Mouse (Mus musculus): ENCODE measurements around the gene Palld. TPM values are rescaled to one million over a fixed set of nuclear protein-coding genes. Genes with fewer than 3 reads are reported as not detected.

The Palld gene
- polyA plus RNA-seq, 1 experiment: 26.5 TPM

DNA sequence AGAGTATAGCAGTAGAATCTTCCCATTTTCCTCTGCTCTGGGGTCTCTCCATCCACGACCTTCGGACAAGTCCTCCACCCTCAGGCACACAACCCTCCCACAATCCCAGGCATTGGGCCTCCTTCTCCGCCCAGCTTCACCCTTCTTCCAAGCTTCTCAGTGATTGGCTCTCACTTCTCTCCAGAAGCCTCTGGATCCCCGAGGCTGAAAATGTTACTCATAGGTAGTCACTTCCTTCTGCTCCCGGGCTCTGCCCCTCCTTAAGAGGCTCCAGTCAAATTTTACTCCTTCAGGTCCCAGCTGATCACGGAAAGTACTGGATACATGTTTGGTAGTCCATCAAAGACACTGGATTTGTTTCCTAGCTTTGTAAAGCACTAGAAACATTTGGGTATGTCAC, 323.7 kb downstream of the Palld start:
- WGBS: 73% methylated on average over 6 of the region's 6 CpGs
- no peak for DNase-seq (ENCODE audit: low read depth, low spot score)

DNA sequence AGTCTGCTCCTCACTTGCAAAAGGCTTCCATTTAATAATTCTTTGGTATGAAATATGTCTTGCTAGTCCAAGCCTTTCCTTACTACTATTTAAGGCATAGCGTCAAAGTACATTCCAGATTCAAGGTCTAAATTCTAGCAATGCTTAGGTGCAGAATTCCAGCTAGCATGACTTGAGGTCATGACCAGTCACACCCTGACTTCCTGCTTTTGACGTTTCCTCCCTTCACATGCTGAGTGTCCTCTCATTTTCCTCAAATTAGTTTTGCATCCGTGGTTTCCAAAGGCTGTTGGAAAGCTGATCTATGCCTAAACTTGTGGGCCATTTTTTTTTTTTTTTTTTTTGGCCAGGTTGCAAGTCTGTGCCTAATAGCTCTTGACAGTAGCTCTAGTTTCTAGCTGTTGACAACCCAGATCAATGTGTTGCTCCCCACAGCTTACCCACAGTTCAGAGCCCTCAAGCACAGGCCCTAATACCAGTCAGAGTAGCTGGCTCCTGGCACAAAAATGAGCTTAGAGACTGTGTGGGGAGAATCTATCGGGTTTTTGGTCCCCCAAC, 327.3 kb downstream of the Palld start:
- no peak for DNase-seq (ENCODE audit: low read depth, low spot score)
- 65% methylated on average over 4 of the region's 4 CpGs for WGBS

DNA sequence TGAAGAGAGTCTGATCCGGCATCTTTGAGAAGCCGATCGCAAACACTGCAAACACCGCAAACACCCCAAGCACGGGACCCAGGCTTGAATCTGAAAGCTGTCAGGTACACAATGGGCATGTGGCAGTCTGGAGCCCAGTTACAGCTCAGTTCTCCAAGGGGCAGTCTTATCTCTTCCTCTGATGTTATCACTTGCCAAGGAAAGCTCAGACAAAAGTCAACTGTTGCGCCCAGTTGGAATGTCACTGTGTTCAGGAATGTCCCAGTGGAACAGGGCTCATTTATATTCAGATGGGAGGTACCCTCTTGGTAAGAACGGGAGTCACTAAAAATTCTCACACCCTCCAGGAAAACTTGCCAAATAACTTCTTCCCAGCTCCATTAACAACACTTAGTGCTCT, 328.0 kb downstream of the Palld start:
- no peak for DNase-seq (ENCODE audit: low read depth, low spot score)
- WGBS: 81% methylated on average over 7 of the region's 7 CpGs

DNA sequence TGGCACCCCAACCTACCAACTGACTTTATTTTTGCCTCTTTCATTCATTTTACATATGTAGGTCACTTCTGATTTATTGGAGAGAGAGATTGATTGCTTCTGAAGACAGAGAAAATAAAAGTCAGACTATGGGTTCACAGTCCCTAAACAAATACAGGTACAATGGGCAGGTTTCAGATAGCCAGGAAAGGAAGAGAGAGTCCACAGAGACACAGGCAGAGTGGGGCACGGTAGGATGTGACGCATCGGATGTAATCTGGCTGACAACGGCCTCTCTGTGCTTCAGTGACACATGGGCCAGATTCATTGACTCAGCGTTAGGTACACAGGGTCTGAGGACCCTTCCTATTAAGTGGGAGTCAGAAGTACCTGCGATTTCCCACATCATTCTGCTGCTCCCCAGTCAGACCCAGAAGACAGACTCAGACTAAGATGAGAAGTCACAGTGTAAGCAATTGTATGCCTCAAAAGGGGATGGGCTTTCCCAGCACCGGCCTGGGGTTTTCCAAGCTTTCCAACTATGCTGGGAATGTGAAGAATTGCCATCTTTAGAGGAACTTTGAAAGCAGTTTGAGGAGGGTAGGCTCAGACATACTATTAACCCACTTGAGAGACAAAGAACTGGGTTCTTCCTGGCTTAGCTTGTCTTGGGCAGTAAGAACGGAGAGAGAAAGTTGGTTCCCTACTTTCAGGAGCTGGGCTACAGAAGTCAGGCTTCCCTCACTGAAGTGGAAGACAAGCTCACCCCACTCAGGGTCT, 329.1 kb downstream of the Palld start:
- WGBS: 76% methylated on average over 8 of the region's 8 CpGs
- DNase-seq (ENCODE audit: low read depth, low spot score): no peak

DNA sequence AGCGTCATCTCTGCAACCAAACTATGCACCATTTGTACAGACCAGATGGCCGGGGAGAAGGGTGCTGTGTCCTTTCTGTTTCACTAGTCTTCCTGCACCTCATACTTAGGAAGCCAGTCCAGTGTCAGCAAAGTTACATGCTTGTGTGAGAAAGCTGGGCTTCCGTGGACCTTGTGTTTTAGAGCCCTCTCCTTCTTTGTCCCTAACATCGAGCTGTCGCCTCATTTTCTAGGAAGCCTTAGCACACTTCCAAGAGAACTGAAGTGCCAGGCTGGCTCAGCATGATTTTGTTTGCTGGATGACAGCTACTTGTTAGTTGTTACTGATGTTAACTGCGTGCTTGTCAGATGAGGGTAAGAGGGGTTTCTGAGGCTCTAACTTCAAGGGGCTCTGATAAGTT, 329.8 kb downstream of the Palld start:
- 82% methylated on average over 6 of the region's 6 CpGs for WGBS
- DNase-seq (ENCODE audit: low read depth, low spot score): no peak

DNA sequence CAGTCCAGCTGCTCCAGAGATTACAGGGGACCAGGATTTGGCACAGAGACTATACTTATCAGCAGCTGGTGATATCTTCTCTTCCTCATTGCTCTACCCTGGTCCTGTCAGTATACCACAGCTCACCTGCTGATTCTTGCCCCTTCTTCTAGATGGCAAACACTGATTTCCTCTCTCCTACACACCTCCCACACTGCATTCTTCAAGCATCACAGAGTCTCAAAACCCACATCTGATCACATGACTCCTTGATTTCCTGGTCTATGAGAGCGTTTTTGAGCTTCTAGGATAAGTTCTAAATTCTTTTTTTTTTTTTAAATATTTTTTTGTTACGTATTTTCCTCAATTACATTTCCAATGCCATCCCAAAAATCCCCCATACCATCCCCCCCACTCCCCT, 331.9 kb downstream of the Palld start:
- WGBS: 75% methylated on average over 2 of the region's 2 CpGs
- DNase-seq (ENCODE audit: low read depth, low spot score): no peak

DNA sequence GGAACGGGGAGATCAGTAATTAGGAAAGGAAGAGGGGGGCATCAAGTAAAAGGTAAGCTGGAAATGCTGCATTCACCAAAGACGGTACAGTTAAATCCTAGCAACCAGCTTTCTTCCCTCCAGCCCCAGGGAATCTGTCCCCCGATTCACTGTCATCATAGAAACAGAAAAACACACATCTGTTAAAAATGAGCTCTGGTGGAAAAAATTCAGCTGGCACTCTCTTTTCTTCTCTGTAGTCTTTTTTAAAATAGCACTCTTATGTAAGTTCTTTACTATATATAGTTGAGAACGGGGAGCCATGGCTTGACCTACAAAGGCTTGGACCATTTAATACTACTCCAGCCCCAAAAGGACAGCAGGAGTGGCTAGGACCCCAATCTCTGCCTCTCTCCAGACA, 332.8 kb downstream of the Palld start:
- no peak for DNase-seq (ENCODE audit: low read depth, low spot score)
- 73% methylated on average over 4 of the region's 4 CpGs for WGBS

DNA sequence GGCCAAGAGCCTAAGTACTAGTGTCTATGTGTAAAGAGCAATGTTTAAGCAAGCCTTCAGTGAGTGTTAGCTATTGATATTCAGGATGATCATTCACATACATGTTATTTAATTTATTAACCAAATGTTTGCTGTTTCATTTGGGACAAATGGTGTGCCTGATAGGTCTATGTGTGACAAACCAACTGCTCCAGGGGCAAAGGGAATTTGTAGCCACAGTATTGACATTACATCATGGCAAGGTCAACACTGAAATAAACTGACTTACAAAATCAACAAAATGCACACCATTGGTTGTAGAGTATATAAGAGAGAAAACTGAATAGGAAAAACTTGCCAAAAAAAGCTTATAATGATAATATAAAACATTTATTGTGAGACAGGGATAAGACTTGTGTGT, 333.3 kb downstream of the Palld start:
- no peak for DNase-seq (ENCODE audit: low read depth, low spot score)

DNA sequence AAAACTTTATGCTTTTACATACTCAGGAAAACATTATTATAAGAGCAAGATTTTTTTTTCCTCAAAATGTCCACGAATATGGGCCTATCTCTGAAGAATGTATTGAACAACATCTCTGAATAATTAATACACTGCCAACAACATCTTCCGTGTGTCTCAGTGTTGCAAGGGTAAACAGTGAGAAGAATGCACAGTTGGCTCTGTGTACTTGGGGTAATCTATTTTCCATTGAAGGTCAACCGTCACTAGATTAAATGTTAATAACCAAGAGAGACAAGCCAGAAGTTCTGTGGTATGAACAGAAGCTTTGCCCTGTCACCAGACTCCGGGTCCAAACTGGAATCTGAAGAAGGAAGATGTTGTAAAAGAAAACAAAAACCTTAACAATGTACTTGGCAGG, 339.1 kb downstream of the Palld start:
- 60% methylated on average over 4 of the region's 4 CpGs for WGBS
- no peak for DNase-seq (ENCODE audit: low read depth, low spot score)

DNA sequence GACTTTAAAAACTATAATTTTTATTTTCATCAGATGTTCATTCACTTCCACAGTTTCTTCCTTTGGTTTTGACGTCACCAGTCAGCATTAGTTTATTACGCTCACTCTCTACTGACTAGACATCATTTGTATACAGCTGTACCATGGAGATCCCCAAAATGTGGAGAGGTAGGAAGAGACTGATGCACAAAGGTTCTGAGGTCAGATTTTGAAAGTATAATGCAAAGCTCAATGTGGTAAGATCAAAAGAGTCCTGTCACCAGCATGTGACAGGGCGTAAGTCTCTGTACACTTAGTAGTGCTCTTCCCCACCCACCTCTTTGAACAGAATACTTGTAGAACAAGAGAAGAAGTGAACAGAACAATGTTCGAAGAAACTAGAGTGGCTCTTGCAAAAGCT, 339.9 kb downstream of the Palld start:
- 82% methylated on average over 4 of the region's 4 CpGs for WGBS
- no peak for DNase-seq (ENCODE audit: low read depth, low spot score)

DNA sequence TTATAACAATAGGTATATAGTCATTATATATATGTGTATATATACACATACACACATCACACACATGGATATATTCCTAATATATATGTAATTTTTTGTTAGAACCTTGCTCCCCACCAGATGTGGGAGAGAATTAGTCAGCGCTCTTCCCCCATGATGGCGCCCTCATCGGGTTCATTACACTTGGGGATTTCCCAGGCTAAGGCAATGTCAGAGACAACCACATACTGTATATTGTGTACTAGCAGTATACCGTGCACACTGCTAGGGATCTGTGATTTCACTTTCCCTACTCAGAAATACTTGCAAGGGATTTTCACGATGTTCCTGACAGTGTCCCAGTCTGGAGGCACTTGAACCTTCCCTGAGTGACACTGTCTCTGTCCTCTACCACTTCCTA, 341.3 kb downstream of the Palld start:
- 95% methylated on average over 5 of the region's 5 CpGs for WGBS
- DNase-seq (ENCODE audit: low read depth, low spot score): no peak

DNA sequence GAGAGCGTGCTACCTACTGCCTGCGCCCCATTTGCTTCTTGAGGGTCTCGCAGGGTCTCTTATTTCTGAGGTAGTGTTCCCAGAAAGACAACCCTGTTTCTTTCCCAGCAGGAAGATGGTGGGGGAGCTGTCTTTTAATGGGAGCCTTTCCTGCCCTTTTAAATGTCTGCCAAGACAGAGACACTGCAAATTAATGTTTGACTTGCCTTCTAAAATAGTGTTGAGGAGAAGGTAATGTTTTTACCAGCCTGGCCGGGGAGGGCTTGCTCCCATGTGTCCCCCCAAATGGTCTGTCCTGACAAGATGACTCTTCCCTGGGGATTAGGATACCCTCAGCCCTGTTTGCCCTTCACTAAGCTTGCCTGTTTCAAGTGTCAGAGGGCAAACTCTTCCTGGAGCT, 342.5 kb downstream of the Palld start:
- 95% methylated on average over 4 of the region's 4 CpGs for WGBS

DNA sequence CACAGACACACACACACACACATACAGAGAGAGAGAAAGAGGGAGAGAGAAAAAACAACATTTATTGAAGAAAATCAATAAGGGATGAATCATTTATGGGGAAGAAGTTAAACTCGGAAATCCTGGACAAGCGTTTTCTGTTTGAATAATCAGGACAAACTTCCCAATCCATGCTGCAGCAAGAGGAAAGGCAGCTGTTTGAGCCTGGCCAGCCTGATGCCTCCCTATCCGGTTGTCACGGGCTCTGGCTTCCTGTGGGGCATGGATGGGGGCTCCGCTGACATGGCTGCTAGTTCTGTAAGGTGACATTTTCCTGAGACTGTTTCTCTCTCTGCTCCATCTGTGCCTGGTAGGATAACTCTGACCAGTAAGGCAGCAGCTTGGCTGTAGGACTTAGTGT, 343.0 kb downstream of the Palld start:
- DNase-seq (ENCODE audit: low read depth, low spot score): no peak
- WGBS: 67% methylated on average over 5 of the region's 5 CpGs

More for the DNA sequence above, 342.5 kb downstream of the Palld start:
- no peak for DNase-seq (ENCODE audit: low read depth, low spot score)

DNA sequence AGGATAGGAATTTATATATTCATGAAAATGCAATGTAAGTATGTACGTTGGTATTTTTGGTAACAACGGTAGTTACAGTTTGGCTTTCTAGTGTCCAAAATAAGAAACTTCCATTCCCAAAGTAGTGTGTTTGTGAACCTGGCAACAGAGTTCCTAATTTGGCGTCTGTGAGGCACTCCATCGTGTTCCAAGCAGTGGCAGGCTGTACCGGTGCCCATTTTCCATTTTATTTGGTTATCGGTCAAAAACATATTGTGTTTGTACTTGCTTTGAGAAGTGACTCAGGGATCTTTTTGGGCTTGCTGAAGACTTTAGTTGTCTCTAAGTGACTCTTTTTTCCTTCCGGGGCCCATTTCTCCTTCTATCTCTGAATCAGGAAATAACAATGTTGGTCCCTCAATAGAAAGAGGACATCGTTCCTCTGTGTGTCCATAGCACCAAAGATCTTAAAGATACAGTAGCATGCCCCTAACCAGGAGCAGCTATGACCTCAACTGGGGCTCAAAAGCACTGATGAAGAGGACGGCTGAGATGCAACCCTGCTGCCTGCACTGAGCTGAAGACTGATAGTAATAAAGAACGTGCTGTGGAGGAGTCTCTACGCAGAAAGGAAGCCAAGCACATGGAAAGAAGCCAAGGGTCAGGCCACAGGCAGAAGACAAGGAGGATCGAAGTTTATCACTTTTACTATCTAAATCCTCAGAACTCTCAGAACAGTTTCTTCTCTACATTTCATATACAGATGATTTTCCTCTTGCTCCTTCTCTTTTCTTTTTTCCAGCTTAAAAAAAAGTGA, 344.2 kb downstream of the Palld start:
- DNase-seq (ENCODE audit: low read depth, low spot score): no peak
- 69% methylated on average over 12 of the region's 12 CpGs for WGBS

DNA sequence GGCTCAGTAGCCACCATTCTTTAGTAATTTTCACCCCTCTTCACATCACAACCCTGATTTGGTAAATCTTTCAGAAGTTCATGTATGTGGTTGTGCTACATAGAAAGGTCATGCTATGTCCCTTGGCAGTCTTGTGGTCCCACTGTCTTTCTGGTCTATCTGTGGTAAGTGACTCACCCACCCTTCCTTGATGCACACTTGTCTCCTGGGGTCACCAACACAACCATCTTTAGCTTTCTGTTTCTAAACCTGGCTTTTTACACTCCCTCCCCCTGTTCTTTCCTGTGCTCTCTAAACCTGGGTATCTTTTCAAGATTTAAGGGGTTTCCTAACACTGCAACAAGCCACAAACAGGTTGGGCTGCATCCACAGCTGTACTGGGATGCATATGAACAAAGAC, 345.5 kb downstream of the Palld start:
- DNase-seq (ENCODE audit: low read depth, low spot score): no peak

DNA sequence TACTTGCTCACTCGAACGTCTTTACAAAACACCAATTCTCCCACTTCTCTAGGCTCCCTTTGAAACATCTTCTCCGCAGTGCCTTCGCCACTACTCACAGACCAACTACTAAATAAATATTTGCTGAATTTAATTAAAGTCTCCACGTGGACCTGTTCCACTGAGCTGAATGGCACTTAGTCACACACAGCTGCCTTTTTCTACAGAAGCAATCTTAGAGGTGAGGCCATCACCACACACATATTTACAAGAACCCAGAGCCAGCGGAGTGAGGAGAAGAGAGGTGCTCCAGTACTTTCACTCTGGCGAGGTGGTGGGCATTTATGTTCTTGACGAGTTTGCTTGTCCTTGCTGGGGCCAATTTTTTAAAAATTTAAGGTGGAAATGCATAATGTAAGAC, 346.3 kb downstream of the Palld start:
- no peak for DNase-seq (ENCODE audit: low read depth, low spot score)
- WGBS: 35% methylated on average over 8 of the region's 8 CpGs

DNA sequence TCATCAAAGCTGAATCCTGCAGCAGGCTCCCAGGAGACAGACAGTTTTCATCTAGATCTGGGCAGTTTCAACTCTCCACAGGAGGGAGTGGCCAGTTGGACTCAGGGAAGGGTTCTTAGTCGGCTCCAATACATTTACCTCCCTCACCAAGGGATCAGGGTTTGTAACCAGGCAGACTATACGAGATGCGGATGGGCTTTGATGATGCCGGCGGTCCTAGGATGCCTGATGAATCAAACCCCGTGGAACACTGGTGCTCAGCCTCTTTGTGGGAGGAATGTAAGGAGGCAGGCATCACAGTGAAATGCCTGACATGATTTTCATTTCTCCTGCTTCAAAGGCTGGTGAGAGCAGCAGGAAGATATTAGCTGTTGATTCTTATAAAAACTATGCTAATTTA, 347.1 kb downstream of the Palld start:
- 69% methylated on average over 6 of the region's 6 CpGs for WGBS
- no peak for DNase-seq (ENCODE audit: low read depth, low spot score)

DNA sequence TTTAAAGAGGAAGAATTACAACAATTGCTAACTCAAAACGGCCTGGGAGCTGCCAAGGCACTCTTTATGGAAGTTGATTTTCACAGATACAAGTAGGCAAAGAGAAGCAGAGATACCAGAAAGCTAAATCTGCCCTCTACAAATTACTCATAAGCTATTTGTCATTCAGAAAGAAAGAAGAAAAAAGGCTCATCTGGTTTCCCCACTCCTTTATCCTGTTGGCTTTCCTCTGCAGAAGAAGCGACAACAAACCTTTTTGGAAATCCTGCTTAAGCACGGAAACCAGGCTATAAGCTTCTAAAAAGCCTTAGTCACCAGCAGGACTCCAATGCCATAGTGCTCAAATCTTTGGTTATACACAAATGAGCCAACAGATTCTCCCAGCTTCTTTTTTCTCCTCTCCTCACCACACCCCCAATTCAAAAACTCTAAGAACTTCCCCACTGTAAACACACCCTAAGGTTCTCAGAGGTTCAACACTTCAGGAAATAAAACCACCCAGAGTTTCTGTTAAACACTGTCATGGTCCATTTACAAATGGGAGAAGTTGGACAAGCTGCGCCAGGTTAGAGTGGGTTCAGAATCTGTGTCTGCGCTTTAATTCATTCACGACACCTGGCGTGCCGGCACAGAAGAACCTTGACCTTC, 349.6 kb downstream of the Palld start:
- no peak for DNase-seq (ENCODE audit: low read depth, low spot score)
- WGBS: 72% methylated on average over 8 of the region's 8 CpGs

DNA sequence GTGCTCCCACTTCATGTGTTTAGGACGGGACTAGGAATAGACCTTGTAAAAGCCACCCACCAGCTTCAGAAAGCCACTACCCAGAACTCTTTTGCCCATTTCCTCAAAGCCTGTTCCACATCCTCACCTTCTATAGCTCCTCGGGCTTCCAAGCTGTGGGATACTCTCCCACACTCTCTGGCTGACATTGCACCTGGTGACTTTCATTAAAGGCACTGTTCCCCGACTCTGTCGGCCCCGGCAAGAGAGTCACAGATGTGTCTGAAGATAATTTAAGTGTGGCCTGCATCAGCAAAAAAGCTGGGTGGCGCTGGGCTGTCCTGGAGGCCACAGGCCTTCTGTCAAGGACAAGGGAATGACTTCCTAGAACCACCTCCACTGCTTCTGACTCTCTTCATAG, 350.3 kb downstream of the Palld start:
- DNase-seq (ENCODE audit: low read depth, low spot score): no peak
- 70% methylated on average over 6 of the region's 6 CpGs for WGBS

DNA sequence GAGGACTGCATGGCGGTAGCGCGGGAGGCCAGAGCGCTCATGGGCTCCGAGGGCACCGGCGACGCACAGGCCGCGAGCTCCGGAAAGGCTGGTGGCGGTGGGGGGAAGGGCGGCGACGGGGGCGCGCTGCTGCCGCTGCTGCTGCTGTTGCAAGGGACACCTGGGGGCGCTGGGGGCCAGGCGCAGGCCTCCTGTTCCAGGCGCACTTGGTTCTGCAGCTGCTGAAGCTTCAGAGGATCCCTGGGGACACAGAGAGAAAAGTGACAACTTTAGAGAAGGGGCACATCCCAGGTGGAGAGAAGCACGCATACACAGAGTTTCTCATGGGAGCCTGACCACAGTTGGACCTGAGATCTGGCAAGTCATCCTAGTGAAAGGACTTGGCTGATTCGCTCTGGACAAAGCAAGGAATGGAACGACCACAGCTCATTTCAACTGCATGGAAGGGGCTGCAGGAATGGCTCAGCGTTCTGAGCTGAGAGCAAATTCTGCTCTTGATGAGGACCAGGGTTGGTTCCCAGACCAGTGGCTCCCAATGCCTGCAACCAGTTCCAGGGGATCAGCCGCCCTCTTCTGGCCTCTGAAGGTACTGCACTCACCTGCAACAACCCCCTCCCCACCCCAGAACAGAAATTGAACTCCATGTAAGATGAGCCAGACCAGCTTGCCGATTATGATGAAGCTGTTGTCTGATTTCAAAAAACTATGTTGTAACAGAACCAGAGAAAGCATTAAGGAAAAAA, 352.3 kb downstream of the Palld start:
- DNase-seq (ENCODE audit: low read depth, low spot score): no peak
- 88% methylated on average over 27 of the region's 27 CpGs for WGBS
